Mouse (Mus musculus) bone marrow, adult 2 months (tissue): Measurements from ENCODE around the gene Ptprg.

Experiments
- CTCF ChIP-seq: fragments of 200-500 bp; IDR thresholded peaks from 2 replicates; pipeline ENCODE4 v1.5.1; 2011; ENCODE audit warnings: low read length, control low read depth; ENCODE audit not compliant: control insufficient read depth, insufficient read depth
- POLR2A ChIP-seq: fragments of 200-500 bp; IDR thresholded peaks from 2 replicates; pipeline ENCODE4 v1.6.1; 2011; ENCODE audit warnings: low read depth, mild to moderate bottlenecking, control low read depth, low read length, borderline replicate concordance; ENCODE audit not compliant: control insufficient read depth

GRCm38 (mm10) chr14:11563656-11564055, 10.3 kb downstream of the Ptprg start:
- no peak for TF ChIP-seq CTCF
- no peak for TF ChIP-seq POLR2A
